Mouse (Mus musculus) right cerebral cortex, postnatal 14 days (tissue): ENCODE measurements around the gene Adamtsl5.
"Not testable (repeated sequence)": the region's sequence is repeated elsewhere in the genome, so short reads cannot be mapped to it uniquely, and the experiment has no call there.

Experiments
- DNase-seq: peaks from one replicate; pipeline ENCODE4 v3.0.0; 2022

The Adamtsl5 gene

DNA sequence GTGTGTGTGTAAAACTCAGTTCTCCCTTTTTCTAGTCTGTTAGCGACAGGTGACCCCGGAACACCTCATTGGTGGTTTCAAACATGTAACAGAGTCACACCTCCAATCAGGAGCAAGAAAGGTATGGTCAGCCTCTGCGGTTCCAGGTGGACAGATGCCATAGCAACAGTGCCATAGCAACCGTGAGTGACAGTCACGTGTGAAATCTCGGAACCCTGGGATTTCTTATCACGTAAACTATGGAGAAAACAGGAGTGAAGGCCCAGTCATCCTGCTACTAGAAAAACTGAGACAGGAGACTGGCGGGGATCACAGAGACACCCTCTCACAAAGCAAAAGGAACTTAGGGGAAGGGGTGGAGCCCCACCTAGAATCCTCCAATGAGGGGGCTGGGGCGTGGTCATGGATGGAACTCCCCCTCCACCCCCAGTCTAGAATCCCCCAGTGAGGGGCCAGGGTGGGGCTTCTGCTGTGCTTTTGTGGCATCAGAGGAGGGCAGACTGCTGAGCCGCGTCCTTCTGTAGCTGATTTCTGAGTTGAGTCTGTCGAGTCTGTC, 23.3 kb upstream of the Adamtsl5 start:
- DNase-seq: peak; percentile 64

DNA sequence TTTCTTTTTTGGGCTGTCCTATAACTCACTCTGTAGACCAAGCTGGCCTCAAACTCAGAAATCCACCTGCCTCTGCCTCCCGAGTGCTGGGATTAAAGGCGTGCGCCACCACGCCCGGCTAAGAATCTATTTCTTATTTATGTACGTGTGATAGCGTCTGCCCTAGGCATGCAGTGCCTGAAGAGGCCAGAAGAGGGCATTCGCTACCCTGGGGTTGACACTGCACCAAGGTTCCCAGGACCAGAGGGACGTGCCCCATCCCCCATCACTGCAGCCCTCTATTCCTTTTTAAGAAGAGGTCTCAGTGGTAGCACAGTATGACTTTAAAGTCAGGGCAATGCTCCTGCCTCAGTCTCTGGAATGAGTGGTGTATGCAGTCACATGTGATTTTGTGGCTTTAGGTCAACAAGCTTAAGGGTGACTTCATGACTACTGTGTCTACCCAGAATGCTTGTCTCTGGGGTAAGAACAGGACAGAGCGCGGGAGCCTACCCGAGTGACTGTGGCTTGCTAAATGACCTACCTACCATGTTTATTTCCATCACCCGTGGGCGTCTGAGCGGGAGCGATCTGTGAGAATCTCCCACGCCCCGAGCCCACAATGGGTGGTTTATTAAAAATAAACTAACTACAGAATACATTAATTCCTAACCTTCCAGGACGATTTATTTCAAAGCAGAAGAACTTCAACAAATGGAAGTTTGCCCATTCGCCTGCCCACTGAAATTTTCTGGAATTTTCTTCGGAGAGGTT, 22.0 kb upstream of the Adamtsl5 start:
- no peak for DNase-seq

DNA sequence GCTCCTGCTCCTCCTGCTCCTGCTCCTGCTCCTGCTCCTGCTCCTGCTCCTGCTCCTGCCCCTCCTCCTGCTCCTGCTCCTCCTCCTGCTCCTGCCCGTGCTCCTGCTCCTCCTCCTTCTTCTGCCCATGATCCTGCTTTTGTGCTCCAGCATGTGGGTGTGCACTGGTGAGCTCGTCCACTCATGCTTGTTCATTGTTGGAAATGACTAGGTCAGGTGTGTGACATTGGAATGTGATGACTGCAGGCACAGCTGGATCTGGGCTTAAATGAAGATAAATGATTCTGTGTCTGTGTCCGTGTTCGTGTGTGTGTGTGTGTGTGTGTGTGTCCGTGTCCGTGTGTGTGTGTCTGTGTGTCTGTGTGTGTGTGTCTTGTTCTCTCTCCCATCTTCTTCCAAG, 20.2 kb upstream of the Adamtsl5 start:
- no peak for DNase-seq

DNA sequence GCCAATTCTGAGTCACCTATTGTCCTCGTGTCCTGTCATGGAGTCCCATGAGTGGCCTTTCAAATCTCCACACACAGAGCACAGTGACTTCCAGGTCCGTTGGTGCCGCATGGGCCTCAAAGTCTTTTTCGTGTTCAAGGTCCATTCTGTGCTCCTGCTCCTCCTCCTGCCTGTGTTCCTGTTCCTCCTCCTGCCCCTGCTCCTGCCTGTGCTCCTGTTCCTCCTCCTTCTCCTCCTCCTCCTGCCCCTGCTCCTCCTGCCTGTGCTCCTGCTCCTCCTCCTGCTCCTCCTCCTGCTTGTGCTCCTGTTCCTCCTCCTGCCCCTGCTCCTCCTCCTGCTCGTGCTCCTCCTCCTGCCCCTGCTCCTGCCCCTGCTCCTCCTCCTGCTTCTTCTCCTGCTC, 19.7 kb upstream of the Adamtsl5 start:
- no peak for DNase-seq

DNA sequence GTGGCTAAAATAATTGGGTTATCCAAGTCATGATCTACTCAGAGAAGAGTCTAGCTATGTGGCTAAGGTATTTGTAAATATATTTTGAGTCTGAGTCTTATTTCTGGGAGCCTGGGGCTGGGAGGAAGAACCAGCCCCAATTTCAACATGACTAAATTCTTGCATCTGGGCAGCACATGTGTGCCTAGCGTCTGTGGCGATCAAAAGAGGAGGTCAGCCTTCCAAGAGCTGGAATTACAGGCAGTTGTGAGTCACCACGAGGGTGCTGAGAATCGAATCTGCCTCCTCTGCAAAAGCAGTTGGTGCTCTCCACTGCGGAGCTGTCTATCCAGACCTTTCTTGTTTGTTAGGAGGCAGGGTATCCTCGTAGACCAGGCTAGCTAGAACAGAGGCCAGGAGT, 17.5 kb upstream of the Adamtsl5 start:
- DNase-seq: no peak

DNA sequence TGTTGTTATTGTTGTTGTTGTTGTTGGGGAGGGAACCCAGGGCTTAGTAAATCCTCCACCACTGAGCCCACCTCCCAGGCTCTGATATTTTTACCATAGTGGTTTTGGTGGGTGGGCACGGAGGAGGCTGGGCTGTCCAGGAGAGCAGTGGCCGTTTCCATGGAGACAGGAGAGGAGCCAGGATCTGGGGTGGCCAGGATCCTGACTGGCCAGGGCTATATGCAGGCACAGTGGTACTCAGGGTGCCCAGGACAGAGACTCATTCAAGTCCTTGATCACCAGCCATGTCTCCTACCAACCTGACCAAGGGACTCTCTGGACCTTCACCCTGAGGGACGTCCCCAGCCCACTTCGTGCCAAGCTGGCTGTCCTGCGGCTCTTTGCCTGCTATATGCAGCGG, 15.5 kb upstream of the Adamtsl5 start:
- no peak for DNase-seq

DNA sequence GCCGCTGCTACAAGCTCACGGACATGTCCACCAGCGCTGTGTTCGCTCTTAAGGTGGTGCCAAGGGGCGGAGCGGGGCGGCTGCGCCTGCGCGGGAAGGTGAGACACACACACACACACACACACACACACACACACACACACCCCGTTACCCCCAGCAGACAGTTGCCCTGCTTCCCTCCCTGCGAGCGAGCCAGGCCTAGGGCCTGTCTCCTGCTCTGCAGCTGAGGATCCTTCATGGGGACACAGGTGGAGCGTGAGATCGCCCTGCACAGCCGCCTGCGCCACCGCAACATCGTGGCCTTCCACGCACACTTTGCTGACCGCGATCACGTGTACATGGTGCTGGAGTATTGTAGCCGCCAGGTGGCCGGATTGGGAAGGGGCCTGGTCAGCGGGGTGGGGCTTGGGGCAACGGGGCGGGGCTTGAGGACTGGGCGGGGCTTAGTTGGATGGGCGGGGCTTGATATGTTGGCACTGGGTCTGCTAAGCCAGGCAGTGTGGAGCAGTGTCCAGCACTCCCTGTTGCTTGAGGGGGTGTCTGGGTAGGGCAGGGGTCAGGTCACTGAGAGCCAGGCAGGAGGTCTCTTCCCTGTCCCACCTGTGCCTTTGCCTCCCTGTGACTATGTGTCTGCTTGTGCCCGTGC, 9.9 kb upstream of the Adamtsl5 start:
- no peak for DNase-seq

DNA sequence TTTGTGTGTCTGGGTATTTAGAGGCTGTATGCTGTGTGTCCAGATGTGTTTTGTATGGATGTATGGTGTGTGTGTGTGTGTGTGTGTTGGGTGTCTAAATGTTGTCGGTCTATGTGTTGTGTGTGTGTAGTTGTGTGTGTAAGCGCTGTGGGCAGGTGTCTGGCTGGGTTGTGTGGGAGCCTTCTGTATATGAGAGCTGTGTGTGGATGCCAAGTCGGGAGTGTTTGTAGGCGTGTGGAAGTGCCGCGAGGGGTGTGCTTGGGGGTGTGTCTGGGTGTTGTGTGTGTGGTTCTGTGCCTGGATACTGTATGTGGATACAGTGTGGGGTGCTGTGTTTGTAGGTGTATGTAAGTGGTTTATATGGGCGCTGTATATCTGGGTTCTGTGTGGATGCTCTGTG, 9.1 kb upstream of the Adamtsl5 start:
- DNase-seq: no peak

DNA sequence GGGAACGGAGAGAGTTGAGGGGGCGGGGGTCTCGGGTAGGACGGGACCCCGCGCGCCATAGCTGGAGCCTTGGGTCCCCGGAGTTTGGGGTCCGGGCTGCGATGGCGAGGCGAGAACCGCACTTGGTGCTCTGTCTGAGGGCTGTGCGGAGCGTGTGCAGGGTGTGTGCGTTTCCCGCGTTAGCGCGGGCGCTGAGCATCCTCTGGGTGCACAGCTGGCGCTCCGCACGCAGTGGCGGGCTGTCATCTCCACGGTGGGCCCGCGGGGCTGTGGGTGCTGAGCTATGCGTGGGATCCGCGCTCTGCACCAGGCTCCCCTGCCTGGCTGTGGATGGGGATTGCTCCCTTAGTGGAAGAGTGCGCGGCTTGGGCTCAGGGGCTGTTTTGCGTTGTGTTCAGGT, 8.5 kb upstream of the Adamtsl5 start:
- DNase-seq: no peak

DNA sequence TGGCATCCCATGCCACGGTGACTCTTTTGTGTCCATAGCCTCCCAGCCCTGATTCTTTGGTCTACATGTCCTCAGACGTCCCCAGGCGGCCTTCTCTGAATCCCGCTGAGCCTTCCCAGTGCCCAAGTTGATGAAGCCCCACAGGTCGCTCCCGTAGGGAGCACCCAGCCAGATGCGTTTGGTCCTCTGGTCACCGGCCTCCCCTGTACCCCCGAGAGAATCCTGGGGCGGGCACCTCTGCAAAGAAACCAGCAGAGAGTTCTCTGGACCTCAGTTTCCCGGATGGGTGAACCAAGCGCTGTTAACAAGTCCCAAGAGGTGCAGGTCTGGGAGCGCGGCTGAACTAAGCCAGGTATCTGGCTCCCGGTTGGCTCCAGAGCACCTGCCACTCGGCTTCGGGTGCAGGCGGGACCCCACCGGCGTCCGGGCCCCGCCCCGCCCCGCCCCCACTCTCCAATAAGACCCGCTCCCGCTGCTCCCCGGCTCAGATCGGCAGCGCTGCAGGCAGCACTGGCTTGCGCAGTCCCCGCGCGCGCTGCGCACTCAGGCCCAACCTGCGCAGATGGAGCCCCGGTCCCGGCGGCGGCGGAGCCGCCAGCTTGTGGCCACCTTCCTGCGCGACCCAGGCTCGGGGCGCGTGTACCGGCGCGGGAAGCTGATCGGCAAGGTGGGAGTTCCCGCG, 7.9 kb upstream of the Adamtsl5 start, which contains the start of gene Plk5:
Gene Plk5 (plus strand): TSS at position 459 of the 682 bp plus-strand sequence.
- no peak for DNase-seq

DNA sequence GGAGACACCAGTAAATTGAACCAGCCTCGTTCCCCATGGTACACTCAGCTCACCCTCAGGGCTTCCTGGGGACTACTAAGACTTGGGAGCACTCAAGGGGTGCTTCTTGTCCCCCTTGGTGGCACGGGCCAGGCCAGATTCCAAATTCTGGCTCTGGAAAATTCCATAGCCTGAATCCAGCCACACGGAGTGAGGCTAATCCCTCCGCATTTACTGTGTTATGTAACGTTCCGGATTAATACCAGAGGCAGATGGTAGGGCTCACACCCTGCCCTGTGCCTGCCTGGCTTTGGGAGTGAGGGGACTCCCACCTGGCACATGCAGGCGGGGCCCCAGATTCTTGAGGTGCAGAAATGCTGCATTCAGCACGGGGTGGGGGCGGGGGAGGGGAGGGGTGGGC, 7.2 kb upstream of the Adamtsl5 start:
- no peak for DNase-seq

DNA sequence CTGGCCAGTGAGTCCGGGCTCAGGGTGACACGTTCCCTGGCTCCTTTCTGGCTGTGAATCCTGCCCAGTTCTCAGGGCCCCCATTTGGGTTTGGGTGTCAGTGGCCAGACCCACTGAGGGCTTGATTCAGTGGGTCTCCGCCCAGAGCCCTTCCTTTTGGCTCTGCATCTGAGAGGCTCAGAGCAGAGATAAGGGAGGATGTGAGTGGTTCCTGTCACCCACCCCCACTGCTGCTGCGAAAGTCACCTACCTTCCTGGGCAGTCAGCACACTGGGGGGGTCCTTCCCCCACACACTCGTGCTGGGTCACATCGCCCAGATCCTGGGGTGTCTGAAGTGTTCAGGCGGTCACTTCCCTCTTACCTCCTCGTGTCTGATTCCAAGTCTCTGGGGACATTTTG, 4.5 kb upstream of the Adamtsl5 start:
- no peak for DNase-seq

DNA sequence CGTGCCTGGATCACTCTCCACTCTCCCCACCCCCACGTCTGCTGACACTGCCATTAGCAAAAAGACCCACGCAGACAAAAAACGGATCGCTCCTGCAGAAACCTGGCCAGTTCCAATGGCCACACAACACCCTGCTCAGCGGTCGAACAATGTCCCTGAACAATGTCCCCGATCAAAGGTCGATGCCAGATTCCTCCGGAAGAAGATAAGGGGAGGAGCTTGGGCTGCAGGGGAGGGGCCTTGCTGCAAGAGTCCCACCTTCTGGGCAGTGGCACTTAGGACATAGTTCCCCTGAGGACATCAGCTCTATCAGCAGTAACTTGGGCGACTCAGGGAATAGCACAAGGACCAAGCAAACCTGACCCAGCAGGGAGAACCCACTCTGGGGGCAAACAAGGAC, 3.7 kb upstream of the Adamtsl5 start:
- DNase-seq: no peak

DNA sequence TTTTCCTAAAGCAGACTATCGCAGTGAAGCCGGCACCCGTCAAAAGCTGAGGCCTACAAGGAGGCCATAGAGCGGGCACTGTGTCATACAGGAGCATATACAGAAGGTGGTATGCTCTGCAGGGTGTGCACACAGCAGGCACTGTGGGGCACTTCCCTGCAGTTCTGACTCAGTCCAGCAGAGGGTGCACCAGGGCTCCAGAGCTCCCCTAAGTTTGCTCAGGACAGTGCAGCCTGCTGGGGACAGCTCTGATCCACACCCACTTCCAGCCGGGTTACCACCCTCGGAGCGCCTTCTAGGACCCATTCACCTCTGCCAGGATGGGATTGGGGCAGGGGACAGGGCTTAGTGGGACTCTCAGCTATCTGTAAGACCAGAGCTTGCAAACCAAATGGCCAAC, 2.1 kb upstream of the Adamtsl5 start:
- peak; percentile 86 for DNase-seq

DNA sequence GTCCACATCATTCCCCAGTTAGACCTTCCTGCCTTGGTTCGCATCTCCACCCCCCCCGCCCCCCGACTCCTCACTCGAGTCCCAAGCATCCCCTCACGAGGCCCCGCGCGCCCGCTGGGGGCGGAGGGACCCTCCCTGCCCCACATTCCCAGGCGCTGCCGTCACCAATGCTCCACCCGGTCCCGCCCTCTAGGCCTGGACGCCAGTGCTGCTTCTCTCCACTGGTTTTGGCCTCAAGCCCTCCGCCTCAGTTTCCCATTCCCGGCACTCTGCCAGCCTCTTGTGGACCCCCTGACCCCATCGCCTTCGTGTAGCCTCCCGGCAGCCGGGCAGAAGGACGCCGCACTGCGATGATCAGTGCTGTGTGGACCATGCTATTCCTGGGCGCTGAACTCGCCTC, 769 bp upstream of the Adamtsl5 start:
- no peak for DNase-seq

DNA sequence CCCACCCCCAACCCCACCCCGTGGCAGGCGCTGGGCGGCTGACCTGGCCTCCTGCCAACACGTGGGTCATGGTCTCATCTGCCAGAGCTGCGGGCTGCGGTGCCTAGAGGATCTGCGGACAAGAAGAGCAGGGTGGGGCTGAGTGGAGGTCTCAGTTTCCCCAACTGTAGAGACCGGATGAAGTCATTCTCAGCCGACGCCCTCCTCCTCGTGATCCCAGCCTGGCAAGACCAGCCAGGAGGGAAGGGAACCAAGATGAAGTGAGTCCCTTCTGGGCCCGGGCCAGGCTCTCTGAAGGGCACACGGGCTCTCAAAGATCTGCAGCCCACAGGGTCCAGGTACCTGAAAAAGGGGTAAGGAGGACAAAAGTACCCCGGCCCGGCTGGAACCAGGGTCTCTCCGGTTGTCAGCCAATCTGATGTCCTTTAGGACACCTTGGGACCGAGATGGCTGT, 671 bp downstream of the Adamtsl5 start:
- no peak for DNase-seq

DNA sequence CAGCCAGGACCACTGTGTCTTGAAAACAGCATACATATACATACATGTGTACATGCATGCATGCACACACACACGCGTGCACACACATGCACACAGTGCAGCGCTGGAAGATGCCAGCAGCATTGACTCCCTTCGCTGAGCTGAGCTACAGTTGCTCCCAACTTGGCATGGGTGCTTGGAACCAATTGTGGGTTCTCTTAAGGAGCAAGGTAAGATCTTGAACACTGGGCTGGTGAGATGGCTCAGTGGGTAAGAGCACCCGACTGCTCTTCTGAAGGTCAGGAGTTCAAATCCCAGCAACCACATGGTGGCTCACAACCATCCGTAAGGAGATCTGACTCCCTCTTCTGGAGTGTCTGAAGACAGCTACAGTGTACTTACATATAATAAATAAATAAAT, 2.3 kb downstream of the Adamtsl5 start:
- not testable (repeated sequence) for DNase-seq

DNA sequence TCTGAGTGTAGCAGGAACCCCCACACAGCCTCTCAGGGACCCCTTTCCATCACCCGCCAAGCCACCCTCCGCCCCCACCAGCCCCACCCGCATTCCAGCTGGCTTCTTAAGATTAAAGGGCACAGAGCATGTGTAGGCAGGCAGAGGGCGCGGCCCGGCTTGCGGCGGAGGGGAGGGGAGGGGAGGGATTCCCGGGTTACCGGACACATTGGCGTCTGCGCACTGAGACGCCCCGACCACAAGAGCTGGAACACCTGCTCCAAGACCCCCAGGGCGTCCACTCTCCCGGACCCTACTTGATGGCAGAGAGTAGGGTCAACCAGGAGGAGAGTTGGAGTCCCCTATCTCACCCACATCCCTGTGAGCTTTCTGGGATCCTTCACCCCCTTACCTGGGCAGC, 3.1 kb downstream of the Adamtsl5 start:
- no peak for DNase-seq

DNA sequence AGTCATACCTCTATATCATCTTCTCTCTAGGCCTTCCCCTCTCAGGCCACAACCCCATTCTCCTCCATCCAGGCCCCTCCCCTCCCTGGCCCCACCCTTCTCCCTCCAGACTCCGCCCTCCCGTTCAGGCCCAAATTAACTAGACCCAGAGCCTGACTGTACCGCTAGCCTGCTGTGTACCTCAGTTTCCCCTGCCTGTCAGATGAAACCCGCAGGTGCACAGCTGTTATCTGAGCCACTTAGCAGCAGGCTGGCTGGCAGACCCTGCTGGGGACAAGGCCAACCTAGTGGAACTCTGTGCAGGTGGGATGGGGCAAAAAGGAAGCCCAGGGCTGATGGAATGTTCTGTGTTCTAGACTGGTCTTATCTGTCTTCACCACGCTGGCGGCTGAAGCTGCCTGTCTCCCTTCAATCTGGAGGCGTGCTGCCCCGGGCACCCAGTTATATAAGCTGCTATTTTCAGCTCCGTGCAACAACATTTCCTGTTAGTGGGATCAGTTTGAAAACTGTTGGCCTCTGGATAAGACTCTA, 4.0 kb downstream of the Adamtsl5 start:
- no peak for DNase-seq

DNA sequence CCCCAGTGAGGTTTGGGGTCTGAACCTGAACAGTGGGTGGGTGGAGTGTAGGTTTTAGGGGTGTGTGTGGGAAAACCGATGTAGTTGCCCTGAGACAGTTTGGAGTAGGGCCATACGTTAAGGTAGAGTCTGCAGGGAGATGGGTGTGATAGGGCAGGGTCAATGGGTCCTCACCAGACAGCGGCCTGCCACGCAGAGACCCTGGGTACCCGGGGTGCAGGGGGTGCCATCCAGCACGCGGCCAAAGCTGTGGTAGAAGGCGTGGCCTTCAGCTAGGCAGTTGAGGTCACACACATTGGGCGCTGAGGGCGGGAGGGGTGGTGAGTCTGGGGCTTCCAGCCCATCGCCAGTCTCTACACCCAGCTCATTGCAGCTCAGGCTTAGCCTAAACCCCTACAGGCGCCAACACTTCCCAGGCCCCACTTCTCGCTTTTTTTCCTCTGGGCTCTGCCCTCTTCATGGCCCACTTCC, 4.8 kb downstream of the Adamtsl5 start:
- no peak for DNase-seq

DNA sequence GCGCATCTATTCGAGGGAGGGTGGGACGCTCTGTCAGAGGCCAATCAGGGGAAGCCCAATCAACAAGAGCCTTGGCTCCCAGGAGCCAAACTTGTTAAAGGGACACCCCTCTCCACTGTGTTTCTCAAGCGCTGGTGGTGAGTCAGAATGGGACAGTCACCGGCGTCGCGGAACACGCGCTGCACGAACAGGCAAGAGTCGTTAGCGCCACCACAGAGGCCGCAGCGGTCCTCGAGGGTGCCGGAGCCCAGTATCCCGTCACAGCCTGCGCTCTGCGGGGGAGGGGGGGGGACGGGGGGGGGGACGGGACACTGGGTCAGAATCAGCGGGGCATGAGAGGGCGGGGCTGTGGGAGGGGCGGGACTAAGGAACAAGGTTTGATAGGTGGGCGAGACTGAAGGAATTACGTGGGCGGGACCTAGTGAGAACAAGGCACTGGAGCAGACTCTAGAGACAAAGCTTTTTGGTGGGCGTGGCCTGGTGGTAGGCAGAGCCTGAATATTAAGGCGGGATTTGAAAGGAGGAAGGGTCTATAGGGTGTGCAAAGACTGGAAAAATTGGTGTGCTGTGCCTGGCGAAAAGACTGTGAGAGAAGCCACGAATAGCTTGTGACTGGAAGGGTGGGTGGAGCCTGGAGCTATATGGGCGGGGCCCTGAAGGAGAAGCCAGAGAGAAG, 5.3 kb downstream of the Adamtsl5 start:
- no peak for DNase-seq

DNA sequence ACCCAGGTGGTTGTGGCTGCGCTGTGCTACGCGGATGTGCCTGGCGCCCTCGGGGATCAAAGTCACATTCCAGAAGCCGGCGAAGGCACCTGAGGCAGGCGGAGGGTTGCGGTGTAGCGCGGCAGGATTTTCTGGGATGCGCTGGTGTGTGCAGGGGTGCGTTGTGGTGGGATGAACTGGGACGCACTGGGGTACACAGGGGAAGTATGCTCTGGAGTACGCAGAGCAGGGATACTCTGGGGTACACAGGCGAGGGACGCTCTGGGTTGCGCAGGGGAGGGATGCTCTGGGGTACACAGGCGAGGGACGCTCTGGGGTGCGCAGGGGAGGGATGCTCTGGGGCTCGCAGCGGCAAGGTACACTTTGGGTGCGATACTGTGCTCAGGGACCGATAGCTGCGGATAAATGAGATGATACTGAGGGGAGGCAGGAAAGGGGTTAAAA, 5.9 kb downstream of the Adamtsl5 start:
- DNase-seq: no peak
